Mouse (Mus musculus) kidney, adult 2 months (tissue): ENCODE measurements at regions not wholly inside any gene's neighbourhood (a gene's known extent, or its start where the extent isn't known, plus 50 kb on each side); places are given as distances from the start of the nearest gene placed in this dataset.

Experiments used
- DNase-seq: peaks from one replicate; pipeline ENCODE4 v3.0.0; 2021
- H3K27ac ChIP-seq: fragments of 200-500 bp; 2 replicates; pipeline ENCODE4 v1.5.1; 2012; ENCODE audit warnings: low read depth, low read length, control low read depth, inconsistent platforms; ENCODE audit not compliant: insufficient read depth
- H3K27me3 ChIP-seq: fragments of 200-500 bp; replicated peaks from 2 replicates; pipeline ENCODE4 v1.6.1; 2012; ENCODE audit warnings: mild to moderate bottlenecking, moderate library complexity, low read length, inconsistent platforms; ENCODE audit not compliant: control insufficient read depth, insufficient read depth
- H3K36me3 ChIP-seq: fragments of 200-500 bp; 2 replicates; pipeline ENCODE4 v1.6.1; 2012; ENCODE audit warnings: mild to moderate bottlenecking, moderate library complexity, low read length, inconsistent platforms; ENCODE audit not compliant: control insufficient read depth, insufficient read depth
- H3K4me1 ChIP-seq: fragments of 200-500 bp; 2 replicates; pipeline ENCODE4 v1.6.1; 2011; ENCODE audit warnings: low read length; ENCODE audit not compliant: control insufficient read depth, insufficient read depth
- H3K4me3 ChIP-seq: fragments of 200-500 bp; 2 replicates; pipeline ENCODE4 v1.5.1; 2011; ENCODE audit warnings: mild to moderate bottlenecking, low read depth, low read length, control low read depth; ENCODE audit not compliant: insufficient read depth
- CTCF ChIP-seq: fragments of 200-500 bp; conservative IDR thresholded peaks from 2 replicates; pipeline ENCODE4 v1.5.1; 2011; ENCODE audit warnings: low read depth, mild to moderate bottlenecking, control low read depth, low read length, moderate library complexity, mixed read lengths; ENCODE audit not compliant: insufficient read depth, insufficient read length
- POLR2A ChIP-seq: fragments of 200-500 bp; IDR thresholded peaks from one replicate; pipeline ENCODE4 v1.6.1; 2011; ENCODE audit warnings: low read depth, low read length, control low read depth
- WGBS: fragments of 180-500 bp; shearing (Covaris S2); methylation state at CpG from one replicate; pipeline ENCODE4 v1.1.7; 2018; 5-methylcytosine and 5-hydroxymethylcytosine counted together

DNA sequence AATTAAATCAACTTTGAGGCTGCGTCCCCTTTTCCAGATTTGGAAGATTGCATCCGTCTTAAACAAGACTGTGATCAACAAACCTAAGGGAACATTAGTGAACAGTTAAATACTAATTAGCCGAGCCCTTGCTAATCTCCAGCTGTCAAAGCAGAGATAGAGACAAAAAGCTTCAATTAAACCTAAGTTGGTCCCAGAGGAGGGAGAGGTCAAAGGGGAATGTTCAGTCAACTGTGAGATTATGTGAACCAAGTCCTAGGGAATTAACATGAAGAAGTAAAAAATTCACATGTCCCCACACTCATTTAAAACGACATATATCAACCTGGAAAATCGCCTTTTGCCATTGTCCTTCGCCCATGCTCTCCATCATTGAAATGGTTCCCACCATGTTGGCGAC, 59.7 kb upstream of the Tbx20 start:
- Histone ChIP-seq H3K4me3 (no peak overlapping the region), H3K36me3 (no peaks in the 10 kb centered on the region), H3K27ac (no peak overlapping the region), H3K27me3 (no peaks in the 10 kb centered on the region), H3K4me1 (no peaks in the 10 kb centered on the region)
- DNase-seq: no peak
- WGBS: 36% methylated on average over 7 of the region's 7 CpGs
- TF ChIP-seq POLR2A (no peak), CTCF (no peak)

DNA sequence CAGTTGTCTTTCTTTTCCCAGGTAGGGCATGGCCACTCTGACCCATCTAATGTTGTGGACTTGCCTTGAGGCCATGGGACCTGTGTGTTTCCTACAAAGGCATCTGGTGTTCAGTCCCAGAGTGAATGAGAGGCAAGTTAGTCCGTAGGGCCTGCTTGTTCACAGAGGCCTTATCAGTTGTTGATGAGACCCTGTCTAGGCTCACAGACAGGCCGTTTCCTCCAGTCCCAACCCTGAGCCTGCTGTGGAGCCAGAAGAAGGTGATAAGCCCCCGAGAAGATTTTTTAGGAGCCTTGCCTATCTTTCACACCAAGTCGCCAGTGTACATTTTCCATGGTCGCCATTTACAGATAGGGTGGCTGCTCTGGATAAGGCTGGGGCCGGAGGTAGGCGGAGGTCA, 74.1 kb upstream of the Tbx20 start:
- no peak overlapping the region for H3K4me3 ChIP-seq
- 74% methylated on average over 7 of the region's 7 CpGs for WGBS
- DNase-seq: no peak
- no peaks in the 10 kb centered on the region for H3K27me3 ChIP-seq
- TF ChIP-seq POLR2A (no peak), CTCF (no peak)
- H3K27ac ChIP-seq: no peak overlapping the region
- no peaks in the 10 kb centered on the region for H3K36me3 ChIP-seq
- no peaks in the 10 kb centered on the region for H3K4me1 ChIP-seq

DNA sequence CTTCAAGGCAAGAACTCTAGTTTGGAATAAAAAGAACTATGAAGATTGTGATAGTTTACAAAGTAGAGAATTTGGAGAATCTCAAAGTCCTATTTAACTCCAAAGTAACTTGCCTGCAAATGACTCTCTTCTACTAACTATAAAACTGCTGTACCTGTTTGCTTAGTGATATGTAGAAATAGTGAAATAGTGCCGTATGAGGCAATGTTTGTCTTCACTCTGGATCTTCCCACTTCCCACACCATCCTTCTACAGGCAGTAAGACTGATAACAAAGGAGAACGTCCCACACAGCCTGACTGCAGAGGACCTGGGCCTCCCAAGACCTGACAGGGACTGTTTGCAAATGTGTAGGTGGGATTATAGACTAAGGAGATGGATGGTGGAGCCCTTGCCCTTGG, 85.4 kb upstream of the Tbx20 start:
- 75% methylated on average over 2 of the region's 2 CpGs for WGBS
- Histone ChIP-seq H3K27me3 (no peaks in the 10 kb centered on the region), H3K27ac (no peak overlapping the region), H3K4me1 (no peaks in the 10 kb centered on the region), H3K4me3 (no peak overlapping the region), H3K36me3 (no peaks in the 10 kb centered on the region)
- TF ChIP-seq CTCF: no peak
- no peak for TF ChIP-seq POLR2A
- DNase-seq: no peak

DNA sequence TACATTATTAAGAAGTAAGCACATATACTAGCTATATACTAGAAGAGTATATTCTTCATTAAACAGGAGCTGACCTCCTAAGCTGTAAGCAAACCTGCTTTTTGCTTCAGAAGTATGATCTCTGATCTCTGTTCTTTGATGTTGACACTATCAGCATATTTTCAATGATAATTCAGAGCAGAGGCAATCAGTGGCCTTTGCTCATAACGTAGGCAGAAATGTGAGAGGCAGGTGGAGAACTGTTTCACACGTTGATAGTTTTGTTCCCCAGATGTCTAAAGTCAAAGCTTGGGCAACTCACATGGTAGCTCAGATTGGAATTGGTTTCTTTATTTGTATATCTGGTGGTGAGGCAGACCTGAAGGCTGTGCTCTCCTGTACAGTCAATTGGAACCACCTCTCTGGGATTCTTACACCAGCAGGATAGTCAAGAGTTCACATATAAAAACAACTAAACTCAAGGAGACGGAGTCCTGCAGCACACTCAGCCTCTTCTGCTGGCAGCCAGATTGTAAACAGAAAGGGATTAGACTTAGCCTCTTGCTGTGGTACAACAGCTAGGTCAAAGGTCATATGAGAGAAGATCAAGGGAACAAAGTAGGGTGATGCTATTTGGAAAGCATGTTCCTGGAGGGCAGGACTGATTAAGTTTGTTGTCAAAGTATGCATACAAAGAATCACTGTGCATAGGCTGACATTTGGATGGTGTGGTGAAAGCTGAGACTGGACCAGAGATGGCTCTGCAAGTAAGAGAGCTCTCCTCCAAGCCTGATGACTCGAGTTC, 92.5 kb upstream of the Tbx20 start:
- Histone ChIP-seq H3K27ac (no peak overlapping the region), H3K4me3 (no peak overlapping the region), H3K36me3 (no peaks in the 10 kb centered on the region), H3K27me3 (no peaks in the 10 kb centered on the region), H3K4me1 (no peaks in the 10 kb centered on the region)
- TF ChIP-seq POLR2A (no peak), CTCF (no peak)
- 65% methylated on average over 4 of the region's 4 CpGs for WGBS
- peak; percentile 12 for DNase-seq

GRCm38 (mm10) chr9:24868746-24869145, 94.6 kb upstream of the Tbx20 start:
- H3K27me3 ChIP-seq: no peaks in the 10 kb centered on the region
- TF ChIP-seq POLR2A: no peak
- H3K4me3 ChIP-seq: no peak overlapping the region
- H3K27ac ChIP-seq: no peak overlapping the region
- 47% methylated on average over 1 of the region's 1 CpGs for WGBS
- DNase-seq: peak; percentile 74
- H3K4me1 ChIP-seq: no peaks in the 10 kb centered on the region
- H3K36me3 ChIP-seq: no peaks in the 10 kb centered on the region

GRCm38 (mm10) chr9:24874434-24875143, 100.5 kb upstream of the Tbx20 start:
- 82% methylated on average over 13 of the region's 13 CpGs for WGBS
- no peaks in the 10 kb centered on the region for H3K4me1 ChIP-seq
- H3K36me3 ChIP-seq: no peaks in the 10 kb centered on the region
- TF ChIP-seq POLR2A (no peak), CTCF (no peak)
- DNase-seq: no peak
- no peaks in the 10 kb centered on the region for H3K27me3 ChIP-seq
- H3K4me3 ChIP-seq: no peak overlapping the region
- no peak overlapping the region for H3K27ac ChIP-seq

- H3K4me1 ChIP-seq: no peaks in the 10 kb centered on the region
- no peak overlapping the region for H3K27ac ChIP-seq
- H3K4me3 ChIP-seq: no peak overlapping the region
- no peaks in the 10 kb centered on the region for H3K36me3 ChIP-seq
- H3K27me3 ChIP-seq: no peaks in the 10 kb centered on the region
- WGBS: 42% methylated on average over 8 of the region's 8 CpGs
- no peak for DNase-seq
- TF ChIP-seq POLR2A (no peak), CTCF (no peak)
Observed at GRCm38 (mm10) chr9:24878384-24879174, 104.5 kb upstream of the Tbx20 start.
